Mouse (Mus musculus): ENCODE measurements around the gene Wdr45b. TPM values are rescaled to one million over a fixed set of nuclear protein-coding genes. Genes with fewer than 3 reads are reported as not detected.
"Not testable (repeated sequence)": the region's sequence is repeated elsewhere in the genome, so short reads cannot be mapped to it uniquely, and the experiment has no call there.

Wdr45b gene
- 10 to 100 TPM; 32.5 to 34.2 TPM for total RNA-seq (2021)

DNA sequence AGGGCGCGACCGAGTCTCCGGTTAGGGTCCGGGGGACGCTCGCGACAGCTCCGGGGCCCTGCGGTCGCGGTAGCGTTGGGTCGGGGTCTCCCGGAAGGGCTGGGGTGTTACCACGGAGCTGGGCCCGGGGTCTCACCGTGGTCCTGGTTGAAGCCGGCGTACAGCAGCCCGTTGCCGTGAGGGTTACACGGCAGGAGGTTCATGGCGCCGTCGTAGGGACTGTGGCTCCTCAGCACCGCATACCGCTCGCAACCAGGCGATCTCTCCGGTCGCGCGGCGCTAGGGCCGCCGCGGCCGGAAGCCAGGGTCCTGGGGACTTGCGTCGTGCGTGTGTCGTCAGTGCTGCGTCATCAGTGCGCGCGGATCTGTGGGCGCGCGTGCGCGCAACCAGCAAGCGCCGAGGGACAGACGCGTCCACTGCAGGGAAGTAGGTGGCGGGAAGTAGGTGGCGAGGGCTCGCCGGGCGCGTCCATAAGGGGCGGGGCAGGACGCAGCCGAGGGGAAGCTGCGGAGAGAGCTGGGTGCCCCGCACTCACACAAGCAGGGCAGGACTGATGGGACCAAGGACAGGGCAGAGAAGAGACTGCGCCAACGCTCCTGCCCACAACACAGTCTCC, at the start of gene Wdr45b:
Gene Wdr45b, minus strand, starts transcription at position 355 of the 617 bp plus-strand sequence.
- intact Hi-C loops (cut with DNase I): loop anchor here (5.0 to 10.0 kb wide), 2 partner anchors 122 to 311 kb away; no protein-coding TSS in a partner anchor
- peak; percentile 95 for DNase-seq (ENCODE audit: low spot score)

DNA sequence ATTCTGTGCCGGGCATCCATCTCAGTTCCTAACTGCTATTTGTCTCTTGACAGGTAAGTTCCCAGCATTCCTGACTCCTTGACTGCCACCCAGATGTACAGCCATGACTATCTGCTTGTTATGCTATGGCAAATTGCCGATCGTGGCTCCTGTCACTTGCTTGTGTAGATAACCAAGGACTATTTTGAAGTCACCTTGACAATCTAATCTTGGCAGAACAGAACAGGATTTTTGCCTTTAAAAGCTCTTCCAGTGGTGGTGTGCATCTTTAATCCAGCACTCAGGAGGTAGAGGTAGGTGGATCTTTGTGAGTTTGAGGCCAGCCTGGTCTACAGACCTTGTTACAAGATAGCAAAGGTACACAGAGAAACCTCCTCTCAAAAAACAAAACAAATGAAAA, 38.2 kb upstream of the Wdr45b start:
- no peak for DNase-seq (ENCODE audit: low spot score)
- intact Hi-C loops (cut with DNase I): no loop called here

DNA sequence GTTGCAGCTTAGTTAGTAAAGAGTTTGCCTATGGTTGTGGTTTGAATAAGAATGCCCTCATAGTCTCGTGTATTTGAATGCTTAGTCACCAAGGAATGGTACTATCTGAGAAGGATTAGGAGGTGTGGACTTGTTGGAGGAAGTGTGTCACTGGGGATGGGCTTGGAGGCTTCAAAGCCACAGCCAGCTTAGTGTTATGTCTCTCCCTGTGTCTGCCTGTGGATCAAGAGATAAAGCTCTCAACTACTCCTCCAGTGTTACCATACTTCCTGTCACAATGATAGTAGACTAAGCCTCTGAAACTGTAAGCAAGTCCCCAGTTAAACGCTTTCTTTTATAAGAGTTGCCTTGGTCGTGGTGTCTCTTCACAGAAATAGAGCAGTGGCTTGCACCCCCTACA, 36.5 kb upstream of the Wdr45b start:
- no peak for DNase-seq (ENCODE audit: low spot score)

DNA sequence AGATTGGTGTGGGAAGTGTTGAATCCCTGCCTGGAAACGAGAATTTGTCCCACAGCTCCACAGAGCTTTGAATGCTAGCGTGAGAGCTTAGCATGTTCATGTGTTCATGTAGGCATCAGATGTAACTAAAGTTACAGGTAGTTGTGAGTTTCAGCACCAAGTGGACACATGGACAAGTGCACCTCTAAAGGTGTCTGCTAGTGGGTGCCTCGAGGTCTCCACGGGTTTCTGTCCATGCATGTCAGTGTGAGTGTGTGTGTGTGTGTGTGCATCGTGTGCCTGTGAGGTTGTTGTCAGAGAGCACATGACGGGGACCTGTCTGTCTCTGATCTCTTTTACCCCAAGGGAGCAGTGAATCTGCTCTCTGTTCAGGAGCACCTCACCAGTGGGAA, 34.3 kb upstream of the Wdr45b start:
- intact Hi-C loops (cut with DNase I): no loop called here

More for the DNA sequence above, 36.5 kb upstream of the Wdr45b start:
- intact Hi-C loops (cut with DNase I): no loop called here

DNA sequence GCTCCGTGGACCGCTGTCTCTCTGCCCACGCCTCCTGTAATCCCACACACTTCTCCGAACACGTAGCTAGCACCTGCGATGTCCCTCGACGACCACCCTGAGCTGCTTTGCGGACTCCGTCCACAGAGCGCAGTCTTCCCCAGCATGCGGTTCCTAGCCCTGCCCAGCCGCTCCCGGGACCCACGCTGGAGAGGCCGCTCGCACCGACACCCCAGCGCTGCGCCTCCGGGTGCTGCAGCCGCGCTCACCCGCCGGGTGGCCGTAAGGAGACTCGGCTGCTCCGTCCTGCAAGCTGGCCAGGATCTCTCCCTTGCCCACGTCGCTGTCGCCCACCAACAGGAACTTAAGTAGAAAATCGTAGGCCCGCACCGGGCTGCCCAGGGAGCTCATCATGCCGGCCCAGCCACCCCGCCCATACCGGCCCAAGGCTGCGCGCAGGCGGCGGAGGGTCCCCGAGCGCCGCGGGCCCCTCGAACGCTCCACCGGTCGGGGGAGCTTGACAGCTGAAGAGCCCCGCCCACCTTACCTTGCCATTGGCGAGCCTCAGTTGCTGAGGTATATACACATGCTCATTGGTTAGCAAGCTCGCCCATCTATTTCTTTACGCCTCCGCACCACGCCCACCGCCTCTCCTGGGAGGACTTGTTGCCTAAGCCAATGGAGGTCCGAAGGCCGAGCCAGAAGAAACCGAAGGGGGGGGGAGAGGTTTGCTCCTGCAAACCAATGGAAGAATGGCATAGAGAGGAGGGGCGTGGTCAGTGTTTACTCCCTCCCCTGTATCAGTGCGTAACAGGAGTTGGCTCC, 33.7 kb upstream of the Wdr45b start, which contains the start of gene Rab40b:
Gene Rab40b, minus strand, starts transcription at position 502 of the 804 bp plus-strand sequence.
- intact Hi-C loops (cut with DNase I): no loop called here
- DNase-seq (ENCODE audit: low spot score): peak; percentile 83

More for the DNA sequence above, 34.3 kb upstream of the Wdr45b start:
- DNase-seq (ENCODE audit: low spot score): no peak

DNA sequence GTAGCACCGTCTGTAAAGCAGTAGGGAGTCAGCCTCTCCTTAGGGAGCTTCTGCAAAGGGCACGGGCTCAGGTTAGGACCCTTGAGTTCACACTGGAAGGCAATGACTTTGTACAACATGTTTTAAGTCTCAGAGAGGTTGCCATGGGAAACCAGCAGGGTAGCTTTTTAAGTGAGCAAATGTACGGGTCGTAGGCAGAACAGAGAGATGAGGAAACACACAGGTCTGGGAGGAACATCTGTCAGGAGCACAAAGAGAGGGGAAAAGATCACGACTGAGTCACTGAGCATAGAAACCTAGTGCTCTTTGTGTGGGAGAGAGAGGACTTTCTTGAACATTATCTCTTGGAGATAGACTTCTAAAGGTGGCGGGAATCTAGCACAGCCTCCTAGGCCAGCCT, 26.0 kb upstream of the Wdr45b start:
- DNase-seq (ENCODE audit: low spot score): no peak
- intact Hi-C loops (cut with DNase I): no loop called here

DNA sequence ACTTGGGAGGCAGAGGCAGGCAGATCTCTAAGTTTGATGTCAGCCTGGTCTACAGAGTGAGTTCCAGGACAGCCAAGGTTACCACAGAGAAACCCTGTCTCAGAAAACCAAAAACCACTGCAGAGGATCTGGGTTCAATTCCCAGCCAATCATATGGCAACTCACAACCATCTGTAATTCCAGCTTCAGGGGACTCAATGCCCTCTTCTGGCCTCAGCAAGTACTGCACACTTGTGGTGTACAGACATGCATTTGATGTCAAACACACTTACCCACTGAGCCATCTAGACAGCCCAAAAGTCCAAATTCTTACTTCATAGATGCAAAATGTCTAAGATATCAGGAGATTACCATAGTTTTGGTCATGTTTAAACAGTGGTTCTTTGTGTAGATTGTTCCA, 24.4 kb upstream of the Wdr45b start:
- DNase-seq (ENCODE audit: low spot score): no peak
- intact Hi-C loops (cut with DNase I): no loop called here

DNA sequence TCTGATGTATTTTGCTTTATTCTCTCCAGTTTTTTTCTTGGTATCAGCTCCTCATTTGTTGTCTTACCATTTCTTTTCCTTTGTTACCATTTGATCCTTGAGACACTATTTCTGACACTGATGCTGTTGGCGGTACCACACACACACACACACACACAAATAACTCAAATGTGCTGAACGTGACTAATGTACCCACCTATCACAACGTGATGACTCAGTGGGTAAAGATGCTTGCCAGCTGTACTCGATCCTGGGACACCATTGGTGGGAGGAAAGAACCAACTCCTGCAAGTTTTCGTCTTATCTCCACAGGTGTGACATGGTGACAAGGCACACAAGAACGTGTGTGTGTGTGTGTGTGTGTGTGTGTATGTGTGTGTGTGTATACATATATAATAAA, 19.1 kb upstream of the Wdr45b start:
- intact Hi-C loops (cut with DNase I): no loop called here
- no peak for DNase-seq (ENCODE audit: low spot score)

DNA sequence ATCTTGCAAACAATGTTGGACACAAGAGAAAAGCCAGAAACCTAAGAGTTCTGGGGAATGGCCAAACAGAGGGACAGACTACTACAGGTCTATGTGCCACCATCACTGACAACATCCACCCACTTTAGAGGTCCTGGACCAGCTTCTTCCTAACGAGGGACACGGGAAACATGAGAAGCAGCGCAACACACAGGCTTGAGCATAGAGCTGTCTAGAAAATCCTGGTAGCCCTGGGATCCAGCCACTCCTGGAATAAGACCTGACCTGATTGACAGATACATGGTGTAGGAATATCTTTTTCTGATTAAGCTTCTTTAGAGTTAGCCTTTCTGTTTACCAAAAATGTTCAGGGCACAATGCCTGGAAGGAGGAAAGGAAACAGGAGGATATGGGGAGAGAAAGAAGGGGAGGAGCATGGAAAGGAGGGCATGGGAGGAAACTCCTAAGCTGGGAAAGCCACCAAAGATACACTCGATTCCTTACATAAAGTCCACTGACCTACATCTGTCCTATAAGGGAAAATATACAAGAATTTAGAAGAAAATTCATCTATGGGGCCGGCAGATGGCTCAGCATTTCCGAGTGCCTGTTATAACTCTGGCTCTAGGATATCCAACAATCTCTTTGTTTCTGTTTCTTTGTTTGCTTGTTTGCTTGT, 16.2 kb upstream of the Wdr45b start:
- DNase-seq (ENCODE audit: low spot score): no peak
- intact Hi-C loops (cut with DNase I): no loop called here

DNA sequence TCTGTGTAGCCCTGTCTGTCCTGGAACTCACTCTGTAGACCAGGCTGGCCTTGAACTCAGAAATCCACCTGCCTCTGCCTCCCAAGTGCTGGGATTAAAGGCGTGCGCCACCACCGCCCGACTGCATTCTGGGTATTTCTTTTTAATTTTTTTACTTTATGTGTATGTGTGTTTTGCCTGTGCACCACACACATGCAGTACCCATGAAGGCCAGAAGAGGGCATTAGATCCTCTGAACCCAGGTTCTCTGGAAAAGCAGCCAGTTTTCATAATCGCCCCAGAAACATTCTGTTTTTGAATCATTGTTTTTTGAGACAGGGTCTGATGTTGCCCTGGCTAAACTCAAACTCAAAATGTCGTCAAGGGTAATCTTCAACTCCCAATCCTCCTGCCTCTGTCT, 15.4 kb upstream of the Wdr45b start:
- DNase-seq (ENCODE audit: low spot score): no peak
- intact Hi-C loops (cut with DNase I): no loop called here

DNA sequence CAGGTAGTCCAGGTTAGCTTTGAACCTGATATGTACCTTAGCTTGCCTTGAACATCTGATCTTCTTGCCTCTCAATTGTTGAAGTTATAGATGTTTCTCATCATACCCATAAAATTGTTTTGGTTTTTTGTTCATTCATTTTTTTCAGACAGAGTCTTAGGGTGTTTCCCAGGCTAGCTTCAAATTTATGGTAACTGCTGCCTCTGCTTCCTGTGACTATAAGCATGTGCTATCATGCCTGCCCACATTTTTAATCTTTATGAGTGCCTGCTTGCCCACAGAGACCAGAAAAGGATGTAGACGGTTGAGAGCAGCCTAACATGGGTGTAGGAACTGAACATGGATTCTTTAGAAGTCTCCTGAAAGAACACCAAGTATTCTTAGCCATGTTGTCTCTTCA, 14.5 kb upstream of the Wdr45b start:
- no peak for DNase-seq (ENCODE audit: low spot score)
- intact Hi-C loops (cut with DNase I): no loop called here

DNA sequence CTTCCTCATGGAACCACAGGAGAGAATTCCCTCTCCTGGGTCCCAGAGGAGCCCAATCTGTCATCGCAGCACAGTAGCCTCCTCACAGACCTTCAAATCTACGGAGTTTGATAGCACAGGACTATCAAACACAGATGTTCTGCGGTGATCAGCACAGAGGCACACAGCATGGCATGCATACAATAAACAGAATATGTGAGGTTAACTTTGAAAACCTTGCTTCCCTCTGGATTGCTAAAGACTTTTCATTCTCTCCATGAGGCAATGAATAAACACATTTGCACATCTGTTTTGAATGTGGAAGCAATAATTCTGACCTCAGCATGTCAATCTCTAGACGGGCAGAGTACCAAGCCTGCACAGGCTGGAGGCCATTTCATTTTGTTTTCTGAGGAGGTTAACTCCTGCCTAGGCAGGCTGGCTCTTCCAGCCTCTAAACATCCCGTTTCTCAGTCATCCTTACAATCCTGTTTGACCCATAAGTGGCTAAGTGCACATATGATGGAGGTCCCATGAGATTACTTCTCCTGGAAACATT, 13.0 kb upstream of the Wdr45b start:
- no peak for DNase-seq (ENCODE audit: low spot score)
- intact Hi-C loops (cut with DNase I): no loop called here

DNA sequence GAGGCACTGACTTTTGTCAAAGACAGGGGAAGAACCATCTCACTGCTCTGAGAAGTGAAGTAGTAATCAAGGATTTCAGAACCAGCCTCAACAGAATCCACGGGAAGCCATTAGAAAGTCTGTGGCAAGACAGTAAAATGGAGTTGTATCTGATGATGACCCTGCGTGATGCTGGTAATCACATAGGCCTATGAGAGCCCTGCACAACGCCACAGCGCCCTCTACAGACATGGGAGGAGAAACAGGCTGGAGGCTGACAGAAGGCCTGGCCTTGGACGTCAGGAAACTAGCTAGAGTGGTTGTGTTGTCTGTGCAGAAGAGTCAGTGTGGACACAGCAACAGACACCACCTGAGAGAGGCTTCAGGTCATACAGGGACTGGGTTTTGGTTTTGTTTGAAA, 8.0 kb upstream of the Wdr45b start:
- intact Hi-C loops (cut with DNase I): no loop called here
- DNase-seq (ENCODE audit: low spot score): no peak

DNA sequence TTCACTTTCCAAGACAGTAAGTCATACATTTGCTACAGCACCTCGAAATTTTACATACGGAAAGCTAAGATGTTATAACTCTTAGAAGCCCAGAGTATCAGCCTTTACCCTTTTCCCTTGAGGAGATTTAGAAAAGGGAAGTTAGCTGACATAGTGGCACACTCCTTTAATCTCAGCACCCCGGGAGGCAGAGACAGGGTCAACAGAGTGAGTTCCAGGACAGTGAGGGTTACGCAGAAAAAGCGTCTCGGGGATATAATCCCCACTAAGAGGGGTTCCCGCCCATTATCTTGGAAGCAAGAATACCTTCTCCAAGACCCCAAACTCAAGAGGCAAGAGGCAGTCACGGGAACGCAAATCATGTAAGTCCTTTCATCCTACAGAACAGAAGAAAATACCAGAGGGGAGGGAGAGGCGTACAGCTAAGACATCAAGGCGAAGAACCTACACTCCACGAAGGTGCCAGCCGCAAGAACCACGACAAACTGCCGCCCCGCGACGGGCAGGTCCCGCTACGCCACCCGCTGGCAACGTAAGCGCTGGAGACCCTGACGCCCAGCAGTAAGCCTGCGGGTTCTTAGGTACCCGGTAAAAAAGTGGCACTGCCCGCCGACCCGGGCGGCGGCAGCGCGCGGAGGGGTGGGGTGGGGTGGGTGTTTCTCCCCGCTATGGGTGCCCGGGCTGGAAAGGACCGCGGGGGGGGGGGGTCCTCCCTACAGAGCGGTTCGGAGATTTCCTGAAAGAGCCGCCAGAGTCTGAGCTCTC, 737 bp downstream of the Wdr45b start:
- intact Hi-C loops (cut with DNase I): loop anchor here (5.0 to 10.0 kb wide), 2 partner anchors 121 to 311 kb away; no protein-coding TSS in a partner anchor

DNA sequence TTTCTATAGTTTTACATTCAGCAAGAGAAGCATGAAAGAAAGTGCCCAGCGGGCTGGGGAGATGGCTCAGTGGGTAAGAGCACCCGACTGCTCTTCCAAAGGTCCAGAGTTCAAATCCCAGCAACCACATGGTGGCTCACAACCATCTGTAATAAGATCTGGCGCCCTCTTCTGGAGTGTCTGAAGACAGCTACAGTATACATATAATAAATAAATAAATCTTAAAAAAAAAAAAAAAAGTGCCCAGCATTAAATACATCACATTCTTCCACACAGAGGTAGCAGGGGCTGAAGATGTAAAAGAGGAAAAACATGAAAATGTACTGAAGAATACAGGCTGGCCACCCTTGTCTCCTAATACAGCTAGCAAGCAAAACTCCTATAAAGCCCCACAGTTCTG, 5.5 kb downstream of the Wdr45b start:
- intact Hi-C loops (cut with DNase I); DNase-seq (ENCODE audit: low spot score): not testable (repeated sequence)

More for the DNA sequence above, 737 bp downstream of the Wdr45b start:
- no peak for DNase-seq (ENCODE audit: low spot score)

DNA sequence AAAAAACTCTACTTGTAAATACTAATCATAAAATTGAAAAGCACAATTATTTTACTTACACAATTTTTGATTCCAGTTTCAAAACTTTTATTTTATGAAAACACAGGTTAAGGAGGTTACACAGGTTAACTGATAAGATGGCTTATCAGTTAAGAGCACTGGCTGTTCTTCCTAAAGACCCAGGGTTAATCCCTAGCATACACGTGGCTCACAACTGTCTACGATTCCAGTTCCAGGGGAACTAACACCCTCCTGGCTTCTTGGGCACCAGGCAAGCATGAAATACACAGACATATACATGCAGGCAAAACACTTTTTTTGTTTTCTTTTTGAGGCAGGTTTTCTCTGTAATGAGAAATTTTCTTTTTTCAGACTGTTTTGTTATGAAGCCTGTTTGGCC, 6.1 kb downstream of the Wdr45b start:
- DNase-seq (ENCODE audit: low spot score): no peak
- intact Hi-C loops (cut with DNase I): no loop called here

DNA sequence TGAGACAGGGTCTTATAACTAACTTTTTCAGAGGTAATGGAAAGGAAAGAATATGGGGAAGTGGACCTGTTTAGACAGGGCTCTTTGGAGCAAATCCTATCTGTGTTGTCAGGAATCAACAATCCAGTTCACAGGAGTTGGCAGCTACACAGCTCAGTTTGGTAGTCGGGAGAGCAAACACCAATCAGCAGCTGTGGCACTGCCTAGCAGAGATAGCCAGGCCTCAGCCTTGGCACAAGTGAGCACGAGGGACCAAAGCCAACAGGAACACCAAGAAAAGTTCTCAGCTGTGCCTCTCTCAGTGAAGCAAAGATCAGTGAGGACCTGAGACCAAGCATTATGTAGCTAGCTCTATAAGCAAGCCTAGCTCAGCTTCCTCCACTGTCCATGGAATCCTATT, 7.2 kb downstream of the Wdr45b start:
- intact Hi-C loops (cut with DNase I): no loop called here

DNA sequence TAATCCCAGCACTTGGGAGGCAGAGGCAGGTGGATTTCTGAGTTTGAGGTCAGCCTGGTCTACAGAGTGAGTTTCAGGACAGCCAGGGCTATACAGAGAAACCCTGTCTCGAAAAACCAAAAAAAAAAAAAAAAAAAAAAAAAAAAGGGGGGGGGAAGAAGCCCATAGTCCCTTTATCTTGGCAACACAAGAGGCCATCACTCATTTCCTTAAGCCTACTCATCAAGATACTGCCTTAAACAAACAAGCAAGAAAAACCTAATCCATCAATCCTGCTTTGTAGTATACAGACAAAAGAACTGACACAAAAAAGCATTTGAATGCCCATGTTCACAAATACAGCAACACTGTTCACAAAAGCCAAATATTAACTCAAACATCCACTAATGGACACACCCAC, 11.8 kb downstream of the Wdr45b start:
- intact Hi-C loops (cut with DNase I); DNase-seq (ENCODE audit: low spot score): not testable (repeated sequence)

More for the DNA sequence above, 7.2 kb downstream of the Wdr45b start:
- DNase-seq (ENCODE audit: low spot score): peak; percentile 24

DNA sequence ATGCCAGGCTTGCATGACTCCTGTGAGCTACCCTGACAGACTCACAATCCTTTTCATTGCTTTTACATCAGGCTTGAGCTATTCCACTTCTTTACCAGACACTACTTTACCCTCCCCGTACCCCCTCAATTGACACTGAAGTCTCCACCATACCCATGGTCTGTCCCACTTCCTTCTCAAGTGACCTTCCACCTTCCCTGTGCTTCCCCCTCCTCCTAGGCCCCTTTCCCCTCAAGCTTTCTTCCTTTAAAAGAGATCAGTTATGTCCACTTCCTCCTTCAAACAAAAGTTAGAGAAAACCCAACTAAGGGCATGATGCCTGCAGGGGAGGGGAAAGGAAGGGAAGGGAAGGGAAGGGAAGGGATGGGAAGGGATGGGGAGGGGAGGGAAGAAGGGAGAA, 14.0 kb downstream of the Wdr45b start:
- no peak for DNase-seq (ENCODE audit: low spot score)
- intact Hi-C loops (cut with DNase I): no loop called here

DNA sequence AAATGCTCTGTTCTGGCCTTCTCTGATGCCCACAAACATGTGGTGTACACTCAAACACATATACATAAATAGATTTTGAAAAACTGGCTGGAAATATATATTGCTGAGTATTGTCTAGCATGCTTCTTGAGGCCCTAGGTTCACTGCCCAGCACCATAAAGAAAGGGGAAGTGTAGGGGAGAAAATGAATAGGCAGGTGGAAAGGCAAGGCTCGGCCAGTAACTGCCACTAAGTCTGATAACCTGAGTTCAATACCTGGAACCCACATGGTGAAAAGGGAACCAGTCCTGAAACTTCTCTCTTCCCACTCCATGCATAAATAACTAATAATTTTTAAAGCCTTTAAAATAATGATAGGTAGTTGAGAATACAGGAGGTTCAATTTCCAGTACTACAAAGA, 14.6 kb downstream of the Wdr45b start:
- intact Hi-C loops (cut with DNase I): no loop called here
- no peak for DNase-seq (ENCODE audit: low spot score)

Data from heart, postnatal 25 days (tissue).